Mouse (Mus musculus) MEL (cell line): ENCODE measurements at regions not wholly inside any gene's neighbourhood (a gene's known extent, or its start where the extent isn't known, plus 50 kb on each side); places are given as distances from the start of the nearest gene placed in this dataset.

Experiments used
- CTCF ChIP-seq, 3 experiments: IDR thresholded peaks in 2 of 3; conservative IDR thresholded peaks in 1 of 3; 2 replicates each; pipeline ENCODE4 v1.5.1; 2011 to 2012; ENCODE audit warnings: low read length in 3 of 3, low read depth in 2 of 3, mild to moderate bottlenecking in 2 of 3, improper control_type of control experiment in 1 of 3, inconsistent platforms in 1 of 3, mixed read lengths in 1 of 3, moderate library complexity in 1 of 3; ENCODE audit not compliant: control insufficient read depth in 1 of 3, insufficient read depth in 1 of 3, poor library complexity in 1 of 3, severe bottlenecking in 1 of 3
- ZNF384 ChIP-seq: IDR thresholded peaks from 2 replicates; pipeline ENCODE4 v1.6.1; 2012; ENCODE audit warnings: low read depth, mild to moderate bottlenecking, inconsistent platforms, low read length, improper control_type of control experiment

GRCm38 (mm10) chr8:25441057-25441441 is 616.9 kb upstream of the Adam5 start:
- no peak for TF ChIP-seq CTCF (IDR thresholded peaks at IDR 0.05 in 2 of 3, conservative IDR thresholded peaks at IDR 0.05 in 1 of 3; ENCODE audit: control insufficient read depth in 1 of 3, insufficient read depth in 1 of 3, low read depth in 2 of 3, low read length in 3 of 3, poor library complexity in 1 of 3, severe bottlenecking in 1 of 3)
- TF ChIP-seq ZNF384 = no peak
